Mouse (Mus musculus) lung, postnatal 0 days (tissue): ENCODE results near the gene Ctdsp1.

Experiments
- CTCF ChIP-seq: IDR thresholded peaks from 2 replicates; pipeline ENCODE4 v1.5.1; 2016; ENCODE audit warnings: antibody characterized with exemption, mild to moderate bottlenecking
- EP300 ChIP-seq: IDR thresholded peaks from 2 replicates; pipeline ENCODE4 v1.6.1; 2016; ENCODE audit warnings: antibody characterized with exemption, mild to moderate bottlenecking, control low read depth

DNA sequence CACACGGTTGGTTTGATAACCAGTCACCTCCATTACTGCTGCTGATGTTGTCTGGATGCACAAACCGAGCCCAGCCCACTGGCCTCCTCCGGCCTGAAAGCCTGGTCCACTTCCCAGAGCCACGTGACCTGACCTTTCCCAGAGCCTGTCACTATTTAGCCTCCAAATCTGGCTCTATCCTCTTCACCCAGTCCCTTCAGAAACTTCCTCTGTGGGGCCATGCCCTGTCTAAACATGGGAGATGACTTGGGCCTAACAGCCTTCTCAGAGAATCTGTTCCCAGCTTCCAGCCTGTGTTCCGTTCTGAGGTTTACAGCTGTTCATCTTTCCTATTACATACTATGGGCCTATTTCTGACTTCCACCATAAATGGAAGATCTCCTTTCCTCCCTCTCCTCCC, 27.9 kb upstream of the Ctdsp1 start:
- TF ChIP-seq EP300 (no peak), CTCF (no peak)
